Mouse (Mus musculus): ENCODE data around the gene Ap3b1. TPM values are rescaled to one million over a fixed set of nuclear protein-coding genes. Genes with fewer than 3 reads are reported as not detected.

Ap3b1 gene
- polyA plus RNA-seq, 1 experiment from 2014 or later: 51.4 TPM

GRCm38 (mm10) chr13:94516532-94516931 lies 157.8 kb downstream of the Ap3b1 start:
- no peak for ATAC-seq (ENCODE audit: insufficient number of reproducible peaks, insufficient read depth, low FRiP score, low TSS enrichment)
- Histone ChIP-seq H3K4me1 (no peaks in the 10 kb centered on the region), H3K4me2 (replicated peaks) (no peak overlapping the region), H3K27me3 (no peaks in the 10 kb centered on the region), H3K4me3 (no peak overlapping the region), H3K36me3 (no peaks in the 10 kb centered on the region), H3K9me3 (no peaks in the 10 kb centered on the region), H3K27ac (no peak overlapping the region), H3K9ac (no peak overlapping the region)
- WGBS: 85% methylated on average over 6 of the region's 6 CpGs

DNA sequence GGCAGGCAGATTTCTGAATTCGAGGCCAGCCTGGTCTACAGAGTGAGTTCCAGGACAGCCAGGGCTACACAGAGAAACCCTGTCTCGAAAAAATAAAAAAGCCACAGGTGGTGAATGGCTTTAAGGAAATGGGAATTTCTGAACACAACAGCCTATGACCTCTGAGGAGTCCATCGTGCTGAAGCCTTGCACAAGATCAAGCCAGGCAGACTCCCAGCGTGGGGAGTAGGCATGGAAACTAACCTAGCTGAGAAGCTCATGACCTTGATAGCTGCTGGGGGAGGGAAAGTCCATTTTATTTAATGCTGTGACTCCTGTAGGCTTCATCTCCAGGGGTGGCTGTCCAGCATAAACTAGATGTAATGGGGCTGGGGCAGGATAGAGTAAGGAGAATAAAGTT lies 159.4 kb downstream of the Ap3b1 start:
- WGBS: 89% methylated on average over 4 of the region's 4 CpGs
- Histone ChIP-seq H3K4me1 (no peaks in the 10 kb centered on the region), H3K36me3 (no peaks in the 10 kb centered on the region), H3K9me3 (no peaks in the 10 kb centered on the region), H3K4me3 (no peak overlapping the region), H3K27me3 (no peaks in the 10 kb centered on the region), H3K27ac (no peak overlapping the region), H3K4me2 (replicated peaks) (no peak overlapping the region), H3K9ac (no peak overlapping the region)
- no peak for ATAC-seq (ENCODE audit: insufficient number of reproducible peaks, insufficient read depth, low FRiP score, low TSS enrichment)

- ATAC-seq (ENCODE audit: insufficient number of reproducible peaks, insufficient read depth, low FRiP score, low TSS enrichment): no peak
- H3K27ac ChIP-seq: no peak overlapping the region
- WGBS: 89% methylated on average over 8 of the region's 8 CpGs
- H3K4me2 ChIP-seq (replicated peaks): no peak overlapping the region
- H3K36me3 ChIP-seq: no peaks in the 10 kb centered on the region
- H3K4me3 ChIP-seq: no peak overlapping the region
- no peaks in the 10 kb centered on the region for H3K27me3 ChIP-seq
- no peak overlapping the region for H3K9ac ChIP-seq
- H3K4me1 ChIP-seq: no peaks in the 10 kb centered on the region
- H3K9me3 ChIP-seq: no peaks in the 10 kb centered on the region
These were observed 160.5 kb downstream of the Ap3b1 start for GRCm38 (mm10) chr13:94519276-94519675.

- Histone ChIP-seq H3K9me3 (no peaks in the 10 kb centered on the region), H3K27me3 (no peaks in the 10 kb centered on the region), H3K9ac (no peak overlapping the region), H3K4me2 (replicated peaks) (no peak overlapping the region), H3K4me1 (no peaks in the 10 kb centered on the region), H3K27ac (no peak overlapping the region), H3K36me3 (0 out of 2 replicates have a peak, but pooled peaks cover 2% of the 10 kb centered on the region), H3K4me3 (no peak overlapping the region)
- ATAC-seq (ENCODE audit: insufficient number of reproducible peaks, insufficient read depth, low FRiP score, low TSS enrichment): no peak
- 78% methylated on average over 5 of the region's 5 CpGs for WGBS
These were observed 164.5 kb downstream of the Ap3b1 start for GRCm38 (mm10) chr13:94523213-94523612.

DNA sequence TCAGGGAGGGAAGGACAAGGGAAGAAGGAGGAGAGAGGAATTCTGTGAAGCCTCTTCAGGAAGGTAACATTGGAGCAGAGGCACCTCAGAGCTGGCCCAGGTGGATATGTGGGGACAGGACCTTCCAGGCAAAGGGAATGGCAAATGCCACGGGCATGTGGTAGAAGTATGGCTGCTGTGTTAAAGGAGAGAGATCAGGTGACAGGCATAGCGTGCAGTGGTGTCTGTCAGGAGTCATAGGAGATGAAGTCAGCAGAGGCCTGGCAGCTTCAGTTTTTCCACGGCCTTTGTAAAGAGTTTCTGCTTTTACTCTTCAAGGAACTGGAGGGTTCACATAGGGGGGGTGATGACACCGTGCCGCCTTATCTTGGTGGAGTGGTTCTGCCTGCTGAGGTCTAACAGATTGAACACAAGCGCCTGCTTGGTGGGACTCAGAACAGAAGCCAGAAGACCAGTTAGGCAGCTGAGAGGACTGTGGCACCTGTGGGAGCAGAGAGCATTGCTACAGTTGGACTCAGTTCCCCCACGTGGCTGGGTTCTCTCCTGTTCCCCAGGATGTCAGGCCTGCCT lies 166.0 kb downstream of the Ap3b1 start:
- H3K9me3 ChIP-seq: no peaks in the 10 kb centered on the region
- no peaks in the 10 kb centered on the region for H3K27me3 ChIP-seq
- H3K4me2 ChIP-seq (replicated peaks): no peak overlapping the region
- peaks cover 4% of the 10 kb centered on the region; the same call in 1 of the 2 replicates for H3K36me3 ChIP-seq
- H3K4me1 ChIP-seq: no peaks in the 10 kb centered on the region
- 71% methylated on average over 7 of the region's 7 CpGs for WGBS
- no peak for ATAC-seq (ENCODE audit: insufficient number of reproducible peaks, insufficient read depth, low FRiP score, low TSS enrichment)
- H3K27ac ChIP-seq: no peak overlapping the region
- no peak overlapping the region for H3K4me3 ChIP-seq
- no peak overlapping the region for H3K9ac ChIP-seq

DNA sequence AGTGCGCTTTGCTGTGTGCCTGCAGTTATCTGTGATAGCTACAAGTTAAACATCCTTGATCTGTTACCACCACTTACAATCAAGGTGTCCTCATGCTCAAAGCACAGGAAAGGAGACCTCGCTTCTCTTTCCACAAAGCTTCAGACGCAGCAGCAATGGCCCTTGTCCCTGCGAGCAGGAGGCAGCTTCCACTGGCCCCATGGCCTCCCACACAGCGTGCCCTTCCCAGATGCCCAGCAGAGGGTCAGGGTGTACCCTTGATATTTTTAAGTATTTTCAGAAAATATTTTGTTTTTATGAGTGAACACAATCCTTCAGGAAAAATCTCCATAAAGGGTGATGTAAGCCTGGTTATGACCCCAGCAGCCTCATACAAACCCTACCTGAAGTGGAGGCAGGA lies 170.4 kb downstream of the Ap3b1 start:
- no peak for ATAC-seq (ENCODE audit: insufficient number of reproducible peaks, insufficient read depth, low FRiP score, low TSS enrichment)
- no peaks in the 10 kb centered on the region for H3K27me3 ChIP-seq

DNA sequence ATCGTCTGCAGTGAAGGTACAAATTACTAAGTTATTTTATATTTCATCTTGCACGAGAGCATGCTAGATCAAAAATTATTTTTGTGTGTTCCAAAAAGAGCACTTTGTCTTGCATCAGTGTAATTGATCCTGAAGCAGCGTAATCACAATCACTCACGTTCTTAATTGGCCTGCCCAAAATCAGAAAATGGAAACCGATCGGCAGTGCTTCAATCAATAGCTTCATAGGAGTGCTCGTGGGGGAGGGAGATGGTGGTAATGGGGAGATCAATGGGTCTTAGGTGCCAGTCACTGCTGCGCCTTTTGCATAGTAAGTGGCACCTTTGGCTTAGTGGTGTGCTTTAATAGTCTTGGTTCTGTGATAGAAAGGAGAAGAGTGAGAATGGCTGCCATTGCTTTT lies 174.8 kb downstream of the Ap3b1 start:
- H3K36me3 ChIP-seq: no peaks in the 10 kb centered on the region; the same call in 1 of the 2 replicates
- H3K9me3 ChIP-seq: no peaks in the 10 kb centered on the region
- 86% methylated on average over 8 of the region's 8 CpGs for WGBS
- no peak overlapping the region for H3K4me2 ChIP-seq (replicated peaks)
- H3K27me3 ChIP-seq: no peaks in the 10 kb centered on the region
- no peak overlapping the region for H3K27ac ChIP-seq
- no peak overlapping the region for H3K9ac ChIP-seq
- no peak overlapping the region for H3K4me3 ChIP-seq
- ATAC-seq (ENCODE audit: insufficient number of reproducible peaks, insufficient read depth, low FRiP score, low TSS enrichment): no peak
- H3K4me1 ChIP-seq: no peaks in the 10 kb centered on the region

More for the DNA sequence above, 170.4 kb downstream of the Ap3b1 start:
- Histone ChIP-seq H3K9me3 (no peaks in the 10 kb centered on the region), H3K4me1 (no peaks in the 10 kb centered on the region), H3K4me3 (no peak overlapping the region), H3K9ac (no peak overlapping the region), H3K27ac (no peak overlapping the region), H3K36me3 (peaks cover 4% of the 10 kb centered on the region; the same call in 1 of the 2 replicates), H3K4me2 (replicated peaks) (no peak overlapping the region)
- WGBS: 93% methylated on average over 5 of the region's 5 CpGs

GRCm38 (mm10) chr13:94537336-94537735 lies 178.6 kb downstream of the Ap3b1 start:
- H3K9me3 ChIP-seq: no peaks in the 10 kb centered on the region
- no peaks in the 10 kb centered on the region for H3K36me3 ChIP-seq
- ATAC-seq (ENCODE audit: insufficient number of reproducible peaks, insufficient read depth, low FRiP score, low TSS enrichment): no peak
- H3K4me2 ChIP-seq (replicated peaks): no peak overlapping the region
- H3K27ac ChIP-seq: no peak overlapping the region
- no peak overlapping the region for H3K9ac ChIP-seq
- H3K4me1 ChIP-seq: no peaks in the 10 kb centered on the region
- no peaks in the 10 kb centered on the region for H3K27me3 ChIP-seq
- H3K4me3 ChIP-seq: no peak overlapping the region
- WGBS: 87% methylated on average over 4 of the region's 4 CpGs

GRCm38 (mm10) chr13:94539851-94540646 lies 181.3 kb downstream of the Ap3b1 start:
- no peak overlapping the region for H3K4me2 ChIP-seq (replicated peaks)
- H3K9ac ChIP-seq: no peak overlapping the region
- no peak for ATAC-seq (ENCODE audit: insufficient number of reproducible peaks, insufficient read depth, low FRiP score, low TSS enrichment)
- WGBS: 89% methylated on average over 10 of the region's 10 CpGs
- no peak overlapping the region for H3K27ac ChIP-seq
- no peaks in the 10 kb centered on the region for H3K27me3 ChIP-seq
- H3K4me3 ChIP-seq: no peak overlapping the region
- no peaks in the 10 kb centered on the region for H3K9me3 ChIP-seq
- 0 out of 2 replicates have a peak, but pooled peaks cover 6% of the 10 kb centered on the region for H3K36me3 ChIP-seq
- H3K4me1 ChIP-seq: no peaks in the 10 kb centered on the region

DNA sequence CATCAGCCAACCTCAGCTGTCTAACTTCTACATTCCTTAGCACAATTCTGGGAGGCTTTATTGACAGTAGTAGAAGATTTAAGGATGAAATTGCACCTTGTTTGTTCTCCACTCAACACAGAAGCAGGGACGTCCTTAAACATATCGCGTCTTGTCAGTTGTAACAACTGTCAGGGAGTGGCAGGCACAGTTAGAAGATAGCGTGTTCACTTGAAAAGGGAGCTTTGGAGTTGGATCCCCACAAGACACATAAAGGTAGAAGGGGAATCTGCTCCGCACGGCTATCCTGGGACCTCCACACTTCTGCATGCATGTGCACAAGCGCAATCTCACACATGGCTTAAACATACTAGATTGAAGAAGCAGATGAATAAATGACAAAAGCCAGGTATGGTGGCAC lies 183.3 kb downstream of the Ap3b1 start:
- no peaks in the 10 kb centered on the region for H3K4me1 ChIP-seq
- no peak overlapping the region for H3K4me2 ChIP-seq (replicated peaks)
- 89% methylated on average over 7 of the region's 7 CpGs for WGBS
- no peak overlapping the region for H3K4me3 ChIP-seq
- no peak for ATAC-seq (ENCODE audit: insufficient number of reproducible peaks, insufficient read depth, low FRiP score, low TSS enrichment)
- H3K9ac ChIP-seq: no peak overlapping the region
- H3K27me3 ChIP-seq: no peaks in the 10 kb centered on the region
- H3K27ac ChIP-seq: no peak overlapping the region
- H3K36me3 ChIP-seq: 0 out of 2 replicates have a peak, but pooled peaks cover 6% of the 10 kb centered on the region
- no peaks in the 10 kb centered on the region for H3K9me3 ChIP-seq

- H3K27ac ChIP-seq: no peak overlapping the region
- H3K4me3 ChIP-seq: no peak overlapping the region
- peaks cover 3% of the 10 kb centered on the region; the same call in 1 of the 2 replicates for H3K4me1 ChIP-seq
- no peak overlapping the region for H3K4me2 ChIP-seq (replicated peaks)
- no peak overlapping the region for H3K9ac ChIP-seq
- 79% methylated on average over 12 of the region's 12 CpGs for WGBS
- no peaks in the 10 kb centered on the region for H3K9me3 ChIP-seq
- H3K36me3 ChIP-seq: peaks cover 14% of the 10 kb centered on the region; the same call in 1 of the 2 replicates
- ATAC-seq (ENCODE audit: insufficient number of reproducible peaks, insufficient read depth, low FRiP score, low TSS enrichment): no peak
- H3K27me3 ChIP-seq: no peaks in the 10 kb centered on the region
These were observed 185.5 kb downstream of the Ap3b1 start for GRCm38 (mm10) chr13:94544211-94544610.

DNA sequence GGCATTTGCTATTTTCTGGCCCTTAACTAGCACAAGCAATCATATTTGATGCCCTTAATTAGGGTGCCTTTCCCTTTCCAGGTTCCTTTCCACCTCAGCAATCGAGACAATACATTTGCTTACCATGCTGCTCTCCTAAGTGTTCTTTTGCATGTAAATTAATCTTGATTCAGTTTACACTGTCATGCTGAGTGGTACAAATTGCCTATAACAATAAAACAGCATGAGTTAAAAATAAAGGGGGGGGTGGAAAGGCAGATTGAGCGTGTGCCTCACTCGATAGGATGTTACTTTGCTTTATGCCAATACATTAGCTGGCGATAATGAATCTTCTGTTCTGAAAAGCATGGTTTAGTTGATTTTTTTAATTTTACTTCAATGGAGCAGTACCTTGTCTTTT lies 187.0 kb downstream of the Ap3b1 start:
- WGBS: 62% methylated on average over 4 of the region's 4 CpGs
- Histone ChIP-seq H3K27me3 (no peaks in the 10 kb centered on the region), H3K4me1 (peaks cover 3% of the 10 kb centered on the region; the same call in 1 of the 2 replicates), H3K27ac (no peak overlapping the region), H3K4me3 (no peak overlapping the region), H3K9ac (no peak overlapping the region), H3K9me3 (no peaks in the 10 kb centered on the region), H3K36me3 (peaks cover 14% of the 10 kb centered on the region; the same call in 1 of the 2 replicates), H3K4me2 (replicated peaks) (no peak overlapping the region)
- no peak for ATAC-seq (ENCODE audit: insufficient number of reproducible peaks, insufficient read depth, low FRiP score, low TSS enrichment)
